Mouse (Mus musculus): Measurements from ENCODE around the gene Arhgap23. TPM values are rescaled to one million over a fixed set of nuclear protein-coding genes. Genes with fewer than 3 reads are reported as not detected.

Arhgap23 gene
- polyA plus RNA-seq, 1 experiment from 2014 or later = 9.5 TPM

DNA sequence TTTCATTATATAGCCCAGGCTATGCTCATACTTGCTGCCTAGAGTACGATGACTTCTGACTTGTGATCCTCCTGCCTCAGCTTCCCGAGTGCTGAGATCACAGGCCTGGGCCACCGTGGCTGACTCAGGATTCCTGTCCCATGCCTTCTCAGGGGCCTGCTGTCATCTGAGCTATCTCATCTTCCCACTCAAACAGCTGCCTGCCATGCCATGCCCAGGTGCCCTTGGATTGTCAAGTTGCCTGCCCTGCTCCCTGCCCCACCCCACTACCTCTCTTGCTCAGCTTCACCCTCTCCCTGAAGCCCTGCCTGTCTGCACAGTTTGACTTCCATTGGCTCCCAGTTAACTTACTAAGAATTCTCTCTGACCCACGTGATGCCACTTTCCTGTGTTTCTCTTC lies 4.4 kb upstream of the Arhgap23 start:
- 88% methylated on average over 4 of the region's 4 CpGs for WGBS
- ATAC-seq (ENCODE audit: low read depth) = no peak

DNA sequence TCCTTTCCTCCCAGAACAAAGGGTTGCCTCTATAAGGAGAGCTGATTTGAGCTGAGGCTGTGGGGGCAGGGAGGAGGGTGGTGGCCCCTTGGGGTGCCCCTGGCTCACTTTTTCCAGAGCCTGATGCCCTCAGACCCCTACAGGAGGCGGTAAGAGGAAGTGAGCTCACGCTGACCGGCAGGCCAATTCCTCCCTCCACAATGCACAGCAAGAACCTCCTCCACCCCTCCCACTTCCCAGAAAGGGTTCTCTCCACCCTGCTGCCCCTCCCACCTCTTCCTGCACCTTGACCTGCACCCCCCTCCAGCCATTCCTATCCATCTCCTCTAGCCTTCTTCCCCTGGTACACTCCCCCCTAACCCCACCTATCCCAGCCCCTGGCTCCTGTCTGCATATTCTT lies 3.2 kb upstream of the Arhgap23 start:
- no peak overlapping the region for H3K4me2 ChIP-seq (ENCODE audit: low read depth, low read length)
- no peak overlapping the region for H3K4me3 ChIP-seq (ENCODE audit: low read depth, low read length)
- H3K4me1 ChIP-seq (ENCODE audit: control insufficient read depth, insufficient read depth, low read length) = peaks cover 20% of the 10 kb centered on the region
- no peak for ATAC-seq (ENCODE audit: low read depth)
- no peak overlapping the region for H3K9ac ChIP-seq (ENCODE audit: low read depth, low read length)
- H3K36me3 ChIP-seq (ENCODE audit: control insufficient read depth, insufficient read depth, low read length) = no peaks in the 10 kb centered on the region
- peak; percentile 28 for DNase-seq (ENCODE audit: low spot score)
- H3K27ac ChIP-seq (replicated peaks; ENCODE audit: low read depth, low read length) = no peak overlapping the region
- 60% methylated on average over 1 of the region's 3 CpGs for WGBS
- no peaks in the 10 kb centered on the region for H3K27me3 ChIP-seq (replicated peaks; ENCODE audit: control insufficient read depth, insufficient read depth, low read length)
- no peaks in the 10 kb centered on the region for H3K9me3 ChIP-seq (ENCODE audit: control insufficient read depth, low read length)

More for the DNA sequence above, 4.4 kb upstream of the Arhgap23 start:
- Histone ChIP-seq H3K9ac (ENCODE audit: low read depth, low read length) (no peak overlapping the region), H3K4me2 (ENCODE audit: low read depth, low read length) (no peak overlapping the region), H3K36me3 (ENCODE audit: control insufficient read depth, insufficient read depth, low read length) (no peaks in the 10 kb centered on the region), H3K9me3 (ENCODE audit: control insufficient read depth, low read length) (no peaks in the 10 kb centered on the region), H3K27ac (replicated peaks; ENCODE audit: low read depth, low read length) (no peak overlapping the region), H3K27me3 (replicated peaks; ENCODE audit: control insufficient read depth, insufficient read depth, low read length) (no peaks in the 10 kb centered on the region), H3K4me3 (ENCODE audit: low read depth, low read length) (no peak overlapping the region), H3K4me1 (ENCODE audit: control insufficient read depth, insufficient read depth, low read length) (peaks cover 23% of the 10 kb centered on the region)
- DNase-seq (ENCODE audit: low spot score) = no peak

DNA sequence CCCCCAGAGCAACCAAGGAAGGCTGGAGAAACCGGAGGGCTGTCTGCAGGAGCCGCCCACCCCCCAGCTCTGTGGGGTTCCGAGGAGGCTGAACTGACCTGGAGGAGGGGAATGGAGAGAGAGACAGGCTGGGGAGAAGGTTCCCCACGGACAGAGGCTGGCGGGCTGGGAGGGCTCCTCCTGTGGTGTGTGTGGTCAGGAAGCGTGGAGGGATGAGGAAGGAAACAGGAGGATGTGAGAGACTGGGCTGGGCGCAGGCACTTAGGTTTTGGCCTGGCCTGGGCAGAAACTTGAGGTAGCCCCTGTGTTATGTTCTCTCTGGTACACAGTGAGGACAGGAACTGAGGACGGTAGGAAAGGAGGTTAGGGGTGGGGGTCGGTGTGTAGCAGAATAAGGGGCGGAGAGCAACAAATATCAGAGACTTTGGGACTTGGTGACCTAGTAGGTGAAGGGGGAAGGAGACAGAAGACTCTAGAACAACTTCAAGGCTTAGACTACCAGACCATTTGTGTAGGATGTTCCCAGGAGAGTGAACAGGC lies 2.5 kb upstream of the Arhgap23 start:
- Histone ChIP-seq H3K36me3 (ENCODE audit: control insufficient read depth, insufficient read depth, low read length) (no peaks in the 10 kb centered on the region), H3K9ac (ENCODE audit: low read depth, low read length) (no peak overlapping the region), H3K9me3 (ENCODE audit: control insufficient read depth, low read length) (no peaks in the 10 kb centered on the region), H3K27me3 (replicated peaks; ENCODE audit: control insufficient read depth, insufficient read depth, low read length) (no peaks in the 10 kb centered on the region), H3K4me2 (ENCODE audit: low read depth, low read length) (no peak overlapping the region), H3K4me3 (ENCODE audit: low read depth, low read length) (no peak overlapping the region), H3K27ac (replicated peaks; ENCODE audit: low read depth, low read length) (0 out of 2 replicates have a peak overlapping the region, but pooled peaks have one; percentile 17), H3K4me1 (ENCODE audit: control insufficient read depth, insufficient read depth, low read length) (peaks cover 15% of the 10 kb centered on the region; the same call in 1 of the 2 replicates)
- ATAC-seq (ENCODE audit: low read depth) = no peak
- 48% methylated on average over 10 of the region's 10 CpGs for WGBS
- DNase-seq (ENCODE audit: low spot score) = no peak

- Histone ChIP-seq H3K9me3 (ENCODE audit: control insufficient read depth, low read length) (no peaks in the 10 kb centered on the region), H3K4me3 (ENCODE audit: low read depth, low read length) (peak overlapping the region; percentile 64), H3K4me2 (ENCODE audit: low read depth, low read length) (peak overlapping the region; percentile 65), H3K27me3 (replicated peaks; ENCODE audit: control insufficient read depth, insufficient read depth, low read length) (no peaks in the 10 kb centered on the region), H3K36me3 (ENCODE audit: control insufficient read depth, insufficient read depth, low read length) (no peaks in the 10 kb centered on the region; the same call in 1 of the 2 replicates), H3K9ac (ENCODE audit: low read depth, low read length) (peak overlapping the region; percentile 78), H3K27ac (replicated peaks; ENCODE audit: low read depth, low read length) (peak overlapping the region; percentile 79), H3K4me1 (ENCODE audit: control insufficient read depth, insufficient read depth, low read length) (peaks cover 18% of the 10 kb centered on the region; the same call in 1 of the 2 replicates)
- DNase-seq (ENCODE audit: low spot score) = peak; percentile 70
- peak; percentile 51 for ATAC-seq (ENCODE audit: low read depth)
- whole genome bisulfite sequencing = 3% methylated on average over 26 of the region's 49 CpGs
Observed at GRCm38 (mm10) chr11:97415712-97416636, 641 bp downstream of the Arhgap23 start.

GRCm38 (mm10) chr11:97416637-97417035 lies 1.3 kb downstream of the Arhgap23 start:
- no peak overlapping the region for H3K9ac ChIP-seq (ENCODE audit: low read depth, low read length)
- 12% methylated on average over 5 of the region's 5 CpGs for WGBS

DNA sequence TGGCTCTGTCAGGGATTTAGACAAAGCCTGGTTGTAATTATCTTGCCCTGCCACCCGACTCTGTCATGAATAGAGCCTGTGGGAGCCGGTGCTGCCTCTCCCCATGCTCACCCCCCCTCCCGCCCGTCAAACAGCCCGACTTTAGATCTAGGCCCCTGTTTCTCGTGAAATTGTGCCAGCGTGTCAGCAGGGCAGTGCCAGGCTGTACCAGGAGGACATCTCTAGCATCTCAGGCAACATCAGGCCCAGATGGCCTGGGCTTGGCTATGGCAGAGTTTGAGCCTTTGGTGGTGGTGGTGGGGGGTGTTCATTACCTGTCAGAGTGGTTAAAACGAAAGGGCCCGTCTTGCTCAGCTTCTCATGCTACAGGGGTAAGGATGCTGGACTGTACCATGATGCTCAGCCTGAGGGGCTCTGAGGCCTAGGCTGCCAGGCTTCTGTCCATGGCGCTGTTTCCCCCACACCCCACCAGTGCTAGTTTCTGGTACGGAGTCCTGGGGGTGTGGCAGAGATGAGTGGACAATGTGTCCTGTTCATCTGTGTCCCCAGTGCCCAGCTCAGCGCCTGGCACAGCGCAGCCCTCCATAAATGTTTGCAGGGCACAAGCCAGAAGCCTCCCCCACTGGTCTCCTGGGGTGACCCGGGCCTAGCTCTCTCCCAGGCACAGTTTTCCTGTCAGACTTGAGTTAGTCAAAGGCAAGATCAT lies 3.7 kb downstream of the Arhgap23 start:
- Histone ChIP-seq H3K4me1 (ENCODE audit: control insufficient read depth, insufficient read depth, low read length) (peaks cover 18% of the 10 kb centered on the region; the same call in 1 of the 2 replicates), H3K9me3 (ENCODE audit: control insufficient read depth, low read length) (no peaks in the 10 kb centered on the region), H3K27ac (replicated peaks; ENCODE audit: low read depth, low read length) (no peak overlapping the region), H3K4me2 (ENCODE audit: low read depth, low read length) (no peak overlapping the region), H3K36me3 (ENCODE audit: control insufficient read depth, insufficient read depth, low read length) (no peaks in the 10 kb centered on the region; the same call in 1 of the 2 replicates), H3K9ac (ENCODE audit: low read depth, low read length) (0 out of 2 replicates have a peak overlapping the region, but pooled peaks have one; percentile 19), H3K4me3 (ENCODE audit: low read depth, low read length) (no peak overlapping the region), H3K27me3 (replicated peaks; ENCODE audit: control insufficient read depth, insufficient read depth, low read length) (no peaks in the 10 kb centered on the region)
- ATAC-seq (ENCODE audit: low read depth) = no peak
- 53% methylated on average over 14 of the region's 14 CpGs for WGBS
- no peak for DNase-seq (ENCODE audit: low spot score)

More at GRCm38 (mm10) chr11:97416637-97417035, 1.3 kb downstream of the Arhgap23 start:
- H3K4me3 ChIP-seq (ENCODE audit: low read depth, low read length) = peak overlapping the region; percentile 64
- H3K27ac ChIP-seq (replicated peaks; ENCODE audit: low read depth, low read length) = peak overlapping the region; percentile 45
- ATAC-seq (ENCODE audit: low read depth) (no peak), DNase-seq (ENCODE audit: low spot score) (no peak)
- H3K36me3 ChIP-seq (ENCODE audit: control insufficient read depth, insufficient read depth, low read length) = no peaks in the 10 kb centered on the region; the same call in 1 of the 2 replicates
- peak overlapping the region; percentile 65 for H3K4me2 ChIP-seq (ENCODE audit: low read depth, low read length)
- H3K4me1 ChIP-seq (ENCODE audit: control insufficient read depth, insufficient read depth, low read length) = peaks cover 18% of the 10 kb centered on the region; the same call in 1 of the 2 replicates
- H3K9me3 ChIP-seq (ENCODE audit: control insufficient read depth, low read length) = no peaks in the 10 kb centered on the region
- no peaks in the 10 kb centered on the region for H3K27me3 ChIP-seq (replicated peaks; ENCODE audit: control insufficient read depth, insufficient read depth, low read length)

- DNase-seq (ENCODE audit: low spot score) (no peak), ATAC-seq (ENCODE audit: low read depth) (no peak)
- H3K4me2 ChIP-seq (ENCODE audit: low read depth, low read length) = no peak overlapping the region
- H3K27ac ChIP-seq (replicated peaks; ENCODE audit: low read depth, low read length) = no peak overlapping the region
- no peaks in the 10 kb centered on the region for H3K27me3 ChIP-seq (replicated peaks; ENCODE audit: control insufficient read depth, insufficient read depth, low read length)
- no peak overlapping the region for H3K9ac ChIP-seq (ENCODE audit: low read depth, low read length)
- no peaks in the 10 kb centered on the region for H3K9me3 ChIP-seq (ENCODE audit: control insufficient read depth, low read length)
- H3K4me3 ChIP-seq (ENCODE audit: low read depth, low read length) = no peak overlapping the region
- 59% methylated on average over 5 of the region's 5 CpGs for WGBS
- peaks cover 18% of the 10 kb centered on the region; the same call in 1 of the 2 replicates for H3K4me1 ChIP-seq (ENCODE audit: control insufficient read depth, insufficient read depth, low read length)
- H3K36me3 ChIP-seq (ENCODE audit: control insufficient read depth, insufficient read depth, low read length) = no peaks in the 10 kb centered on the region; the same call in 1 of the 2 replicates
Observed at GRCm38 (mm10) chr11:97419540-97419900, 4.2 kb downstream of the Arhgap23 start.

GRCm38 (mm10) chr11:97422507-97422906 lies 7.2 kb downstream of the Arhgap23 start:
- Histone ChIP-seq H3K9me3 (ENCODE audit: control insufficient read depth, low read length) (no peaks in the 10 kb centered on the region), H3K4me2 (ENCODE audit: low read depth, low read length) (no peak overlapping the region), H3K4me3 (ENCODE audit: low read depth, low read length) (no peak overlapping the region), H3K36me3 (ENCODE audit: control insufficient read depth, insufficient read depth, low read length) (no peaks in the 10 kb centered on the region; the same call in 1 of the 2 replicates), H3K27me3 (replicated peaks; ENCODE audit: control insufficient read depth, insufficient read depth, low read length) (no peaks in the 10 kb centered on the region), H3K9ac (ENCODE audit: low read depth, low read length) (no peak overlapping the region), H3K4me1 (ENCODE audit: control insufficient read depth, insufficient read depth, low read length) (peaks cover 13% of the 10 kb centered on the region), H3K27ac (replicated peaks; ENCODE audit: low read depth, low read length) (peak overlapping the region; percentile 31; the same call in 1 of the 2 replicates)
- ATAC-seq (ENCODE audit: low read depth) (peak; percentile 56), DNase-seq (ENCODE audit: low spot score) (no peak)
- WGBS = 40% methylated on average over 3 of the region's 4 CpGs
